Mouse (Mus musculus) kidney, postnatal 0 days (tissue): Measurements from ENCODE around the gene Mroh2a. TPM values are rescaled to one million over a fixed set of nuclear protein-coding genes. Genes with fewer than 3 reads are reported as not detected.

Experiments
- ATAC-seq: fragments of 200-750 bp; cut with Nextera tagmentation; replicated peaks from 2 replicates; pipeline ENCODE4 v1.8.0; 2017; ENCODE audit warnings: low read depth, moderate number of reproducible peaks, moderate TSS enrichment, moderate library complexity; ENCODE audit not compliant: low FRiP score
- DNase-seq: peaks from one replicate; pipeline ENCODE4 v3.0.0-alpha.2; 2016; ENCODE audit warnings: low spot score
- H3K27ac ChIP-seq: fragments of 300-500 bp; sonication (generic); 2 replicates; pipeline ENCODE4 v1.5.1; 2014; ENCODE audit warnings: mild to moderate bottlenecking
- H3K27me3 ChIP-seq: fragments of 300-500 bp; sonication (generic); 2 replicates; pipeline ENCODE4 v1.6.1; 2014; ENCODE audit warnings: low read length, mixed read lengths; ENCODE audit not compliant: insufficient read depth
- H3K36me3 ChIP-seq: fragments of 300-500 bp; sonication (generic); 2 replicates; pipeline ENCODE4 v1.6.1; 2014; ENCODE audit warnings: low read length, mixed read lengths; ENCODE audit not compliant: insufficient read depth
- H3K4me1 ChIP-seq: fragments of 300-500 bp; sonication (generic); replicated peaks from 2 replicates; pipeline ENCODE4 v1.6.1; 2014; ENCODE audit warnings: antibody characterized with exemption, low read length, mixed read lengths; ENCODE audit not compliant: insufficient read depth
- H3K4me2 ChIP-seq: fragments of 300-500 bp; sonication (generic); 2 replicates; pipeline ENCODE4 v1.6.1; 2014; ENCODE audit warnings: mild to moderate bottlenecking, low read length, moderate library complexity, mixed read lengths
- H3K4me3 ChIP-seq: fragments of 300-500 bp; sonication (generic); replicated peaks from 2 replicates; pipeline ENCODE4 v1.5.1; 2014; ENCODE audit warnings: low read depth, low read length
- H3K9ac ChIP-seq: fragments of 300-500 bp; sonication (generic); 2 replicates; pipeline ENCODE4 v1.6.1; 2014; ENCODE audit warnings: low read depth, low read length
- H3K9me3 ChIP-seq: fragments of 300-500 bp; sonication (generic); replicated peaks from 2 replicates; pipeline ENCODE4 v1.6.1; 2016; ENCODE audit warnings: low read length, inconsistent platforms, mixed read lengths
- CTCF ChIP-seq: IDR thresholded peaks from 2 replicates; pipeline ENCODE4 v1.5.1; 2016; ENCODE audit warnings: antibody characterized with exemption, low read depth, mild to moderate bottlenecking, moderate library complexity
- WGBS: fragments of 180-500 bp; shearing (Covaris S2); extraction: QIAGEN DNeasy Blood & Tissue Kit; methylation state at CpG from one replicate; pipeline ENCODE4 v1.1.7; 2014; 5-methylcytosine and 5-hydroxymethylcytosine counted together
- polyA plus RNA-seq: library from polyadenylated mRNA; unstranded; fragments of >200 nt; fragmentation: Nextera tagmentation; extraction: Ambion mirVana; gene quantifications from 2 replicates; pipeline ENCODE4 v1.2.1, GENCODE M21; 2015

The Mroh2a gene
- polyA plus RNA-seq, 1 experiment from 2014 or later = 0.66 TPM

- Histone ChIP-seq H3K4me1 (no peaks in the 10 kb centered on the region), H3K36me3 (no peaks in the 10 kb centered on the region), H3K4me2 (no peak overlapping the region), H3K27ac (no peak overlapping the region), H3K4me3 (no peak overlapping the region), H3K9ac (no peak overlapping the region), H3K9me3 (0 out of 2 replicates have a peak, but pooled peaks cover 22% of the 10 kb centered on the region), H3K27me3 (no peaks in the 10 kb centered on the region)
- 66% methylated on average over 1 of the region's 1 CpGs for whole genome bisulfite sequencing
- ATAC-seq (no peak), DNase-seq (no peak)
- no peak for TF ChIP-seq CTCF
Measured at GRCm38 (mm10) chr1:88290511-88290910, 63.7 kb downstream of the Mroh2a start.

- no peak for TF ChIP-seq CTCF
- no peaks in the 10 kb centered on the region for H3K4me1 ChIP-seq
- H3K9me3 ChIP-seq = 0 out of 2 replicates have a peak, but pooled peaks cover 29% of the 10 kb centered on the region
- H3K9ac ChIP-seq = no peak overlapping the region
- no peaks in the 10 kb centered on the region for H3K36me3 ChIP-seq
- 62% methylated on average over 3 of the region's 3 CpGs for WGBS
- ATAC-seq (0 out of 2 replicates have a peak, but pooled peaks have one; percentile 1), DNase-seq (no peak)
- no peak overlapping the region for H3K4me3 ChIP-seq
- no peak overlapping the region for H3K4me2 ChIP-seq
- no peaks in the 10 kb centered on the region for H3K27me3 ChIP-seq
- no peak overlapping the region for H3K27ac ChIP-seq
Measured at GRCm38 (mm10) chr1:88291409-88292005, 64.7 kb downstream of the Mroh2a start.

- Histone ChIP-seq H3K4me1 (no peaks in the 10 kb centered on the region), H3K4me3 (no peak overlapping the region), H3K27me3 (no peaks in the 10 kb centered on the region), H3K9me3 (0 out of 2 replicates have a peak, but pooled peaks cover 29% of the 10 kb centered on the region), H3K4me2 (no peak overlapping the region), H3K36me3 (no peaks in the 10 kb centered on the region), H3K9ac (no peak overlapping the region), H3K27ac (no peak overlapping the region)
- ATAC-seq (no peak), DNase-seq (no peak)
- 55% methylated on average over 2 of the region's 2 CpGs for WGBS
- no peak for TF ChIP-seq CTCF
Measured at GRCm38 (mm10) chr1:88292057-88292456, 65.3 kb downstream of the Mroh2a start.

- ATAC-seq = no peak
- Histone ChIP-seq H3K27me3 (no peaks in the 10 kb centered on the region), H3K27ac (no peak overlapping the region), H3K36me3 (no peaks in the 10 kb centered on the region), H3K4me1 (no peaks in the 10 kb centered on the region), H3K4me2 (no peak overlapping the region), H3K9ac (no peak overlapping the region), H3K4me3 (no peak overlapping the region), H3K9me3 (peaks cover 28% of the 10 kb centered on the region; the same call in 1 of the 2 replicates)
- no peak for TF ChIP-seq CTCF
- DNase-seq = no peak
- 24% methylated on average over 1 of the region's 1 CpGs for WGBS
Measured at GRCm38 (mm10) chr1:88294650-88295049, 67.9 kb downstream of the Mroh2a start.

GRCm38 (mm10) chr1:88296171-88296920 is 69.6 kb downstream of the Mroh2a start:
- no peak overlapping the region for H3K4me2 ChIP-seq
- TF ChIP-seq CTCF = no peak
- H3K9me3 ChIP-seq = peaks cover 37% of the 10 kb centered on the region
- no peak overlapping the region for H3K4me3 ChIP-seq
- DNase-seq (peak; percentile 4), ATAC-seq (peak; percentile 15; the same call in 1 of the 2 replicates)
- no peaks in the 10 kb centered on the region for H3K27me3 ChIP-seq
- H3K27ac ChIP-seq = no peak overlapping the region
- H3K36me3 ChIP-seq = no peaks in the 10 kb centered on the region
- no peak overlapping the region for H3K9ac ChIP-seq
- 72% methylated on average over 4 of the region's 4 CpGs for WGBS
- H3K4me1 ChIP-seq = no peaks in the 10 kb centered on the region

- no peak for TF ChIP-seq CTCF
- H3K4me3 ChIP-seq = no peak overlapping the region
- no peaks in the 10 kb centered on the region for H3K4me1 ChIP-seq
- no peak overlapping the region for H3K9ac ChIP-seq
- no peak overlapping the region for H3K4me2 ChIP-seq
- DNase-seq = peak; percentile 3
- H3K27me3 ChIP-seq = no peaks in the 10 kb centered on the region
- WGBS = 66% methylated on average over 7 of the region's 7 CpGs
- ATAC-seq = no peak
- no peak overlapping the region for H3K27ac ChIP-seq
- peaks cover 40% of the 10 kb centered on the region for H3K9me3 ChIP-seq
- H3K36me3 ChIP-seq = no peaks in the 10 kb centered on the region
Measured at GRCm38 (mm10) chr1:88297480-88298258, 70.9 kb downstream of the Mroh2a start.
